Mouse (Mus musculus) 3134 (cell line): Measurements from ENCODE around the gene Gad2.

ENCODE experiments used
- DNase-seq: peaks from one replicate; pipeline ENCODE4 v3.0.0-alpha.2; 2011; ENCODE audit warnings: low spot score; ENCODE audit not compliant: insufficient read length; ENCODE audit errors: extremely low read depth

Gene Gad2

DNA sequence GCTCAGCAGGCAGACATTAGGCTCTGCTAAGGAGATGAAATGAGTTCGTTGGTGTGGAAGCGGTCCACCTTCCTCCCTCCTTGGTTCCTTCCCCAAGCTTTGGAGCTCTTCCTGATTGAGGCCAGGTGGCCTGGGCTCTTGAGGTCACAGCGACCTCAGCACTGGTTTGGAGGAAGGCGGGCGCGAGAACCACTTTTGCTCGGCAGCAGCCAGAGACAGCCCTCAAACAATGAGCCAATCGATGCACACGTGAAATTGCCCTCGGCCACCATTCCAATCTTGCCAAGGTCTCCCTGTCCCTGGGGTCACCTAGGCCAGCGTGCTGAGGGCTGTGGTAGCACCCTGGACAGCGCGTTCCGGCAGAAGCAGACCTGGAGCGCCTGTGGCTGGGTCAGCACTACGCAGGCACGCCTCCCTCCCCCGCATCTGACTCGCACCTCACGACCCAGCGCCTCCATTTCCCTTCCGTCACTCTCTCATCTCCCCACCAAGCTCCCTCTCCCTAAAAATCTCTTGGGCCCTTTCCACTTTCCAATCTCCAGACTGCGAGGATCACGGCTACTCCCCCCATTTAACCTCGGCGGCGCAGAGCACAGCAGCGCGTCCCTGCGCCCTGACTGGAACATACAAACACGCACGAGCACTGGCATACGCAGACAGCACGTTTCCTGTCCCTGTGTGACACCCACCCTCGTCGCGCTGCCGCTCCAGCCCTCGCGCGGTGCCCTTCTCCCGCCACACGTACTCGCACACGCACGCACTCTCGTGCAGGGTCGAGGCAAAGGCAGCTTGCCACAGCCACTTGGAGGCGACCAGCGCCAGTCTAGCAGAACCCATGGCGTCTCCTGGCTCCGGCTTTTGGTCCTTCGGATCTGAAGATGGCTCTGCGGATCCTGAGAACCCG is at the start of gene Gad2:
Gene Gad2 (plus strand): TSS at position 378 of the 904 bp plus-strand sequence.
- no peak for DNase-seq

GRCm38 (mm10) chr2:22587469-22588169 is 34.4 kb upstream of the Gad2 start:
- DNase-seq, result peak; percentile 5

GRCm38 (mm10) chr2:22588170-22588541 is 33.8 kb upstream of the Gad2 start:
- DNase-seq, result peak; percentile 90

- DNase-seq, result peak; percentile 94
Observed at GRCm38 (mm10) chr2:22588673-22589381, 33.2 kb upstream of the Gad2 start.

DNA sequence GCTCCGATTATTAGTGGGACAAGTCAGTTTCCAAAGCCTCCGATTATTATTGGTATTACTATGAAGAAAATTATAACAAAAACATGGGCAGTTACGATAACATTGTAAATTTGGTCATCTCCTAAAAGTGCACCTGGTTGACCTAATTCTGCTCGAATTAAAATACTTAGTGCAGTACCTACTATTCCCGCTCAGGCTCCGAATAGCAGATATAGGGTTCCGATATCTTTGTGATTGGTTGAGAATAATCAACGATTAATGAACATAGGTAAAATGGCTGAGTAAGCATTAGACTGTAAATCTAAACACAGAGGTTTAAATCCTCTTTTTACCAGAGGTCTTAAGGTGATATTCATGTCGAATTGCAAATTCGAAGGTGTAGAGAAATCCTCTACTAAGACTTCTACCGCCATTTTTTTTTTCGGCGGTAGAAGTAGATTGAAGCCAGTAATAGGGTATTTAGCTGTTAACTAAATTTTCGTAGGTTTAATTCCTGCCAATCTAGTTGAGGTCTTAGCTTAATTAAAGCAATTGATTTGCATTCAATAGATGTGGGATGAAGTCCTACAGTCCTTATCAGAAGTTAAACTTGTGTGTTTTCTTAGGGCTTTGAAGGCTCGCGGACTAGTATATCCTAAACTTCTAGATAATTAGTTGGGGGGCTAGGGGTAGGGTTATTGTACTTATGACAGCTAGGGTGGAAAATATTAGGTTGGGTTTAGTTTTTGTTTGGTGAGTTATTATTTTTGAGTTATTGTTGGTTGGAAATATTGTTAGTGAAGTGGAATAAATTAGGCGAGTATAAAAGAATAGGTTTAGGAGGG is 32.4 kb upstream of the Gad2 start:
- peak; percentile 94 for DNase-seq

GRCm38 (mm10) chr2:22590206-22590490 is 31.9 kb upstream of the Gad2 start:
- peak; percentile 83 for DNase-seq

DNA sequence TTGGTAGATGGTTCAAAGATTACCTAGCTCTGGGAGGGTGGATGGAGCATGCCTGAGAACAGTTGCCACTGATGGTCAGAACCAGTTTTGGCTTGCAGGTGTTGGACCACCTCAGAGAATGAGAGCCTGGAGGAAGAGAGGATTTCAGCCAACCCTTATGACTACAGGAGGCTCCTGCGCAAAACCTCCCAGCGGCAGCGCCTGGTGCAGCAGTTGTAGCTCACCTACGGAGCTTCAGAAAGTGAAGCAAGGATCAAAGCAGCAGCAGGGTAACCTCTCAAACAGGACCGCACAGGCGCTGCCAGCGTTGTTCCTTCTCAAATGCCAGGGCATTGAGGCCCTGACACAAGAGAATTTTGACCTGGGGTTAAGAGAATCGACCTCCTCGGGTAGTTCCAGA is 4.1 kb upstream of the Gad2 start:
- no peak for DNase-seq

DNA sequence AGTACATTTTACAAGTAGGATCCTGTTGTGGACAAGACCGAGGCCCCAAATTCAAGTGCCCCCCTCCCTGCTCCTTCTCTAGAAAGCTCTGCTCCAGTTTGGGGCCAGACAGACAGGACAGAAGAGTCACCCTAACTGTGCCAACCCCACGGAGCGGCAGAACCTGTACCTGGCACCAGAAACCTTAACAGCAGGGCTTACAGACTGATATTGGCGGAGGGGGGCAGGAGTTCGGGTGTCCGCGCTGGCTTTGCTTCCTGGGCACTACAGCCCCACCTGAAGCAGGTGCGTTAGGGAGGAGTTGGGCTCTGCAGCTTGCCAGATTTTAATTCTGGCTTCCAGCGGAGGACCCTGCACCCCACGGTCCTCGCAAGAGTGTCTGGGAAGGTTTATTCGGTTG is 2.6 kb upstream of the Gad2 start:
- no peak for DNase-seq

DNA sequence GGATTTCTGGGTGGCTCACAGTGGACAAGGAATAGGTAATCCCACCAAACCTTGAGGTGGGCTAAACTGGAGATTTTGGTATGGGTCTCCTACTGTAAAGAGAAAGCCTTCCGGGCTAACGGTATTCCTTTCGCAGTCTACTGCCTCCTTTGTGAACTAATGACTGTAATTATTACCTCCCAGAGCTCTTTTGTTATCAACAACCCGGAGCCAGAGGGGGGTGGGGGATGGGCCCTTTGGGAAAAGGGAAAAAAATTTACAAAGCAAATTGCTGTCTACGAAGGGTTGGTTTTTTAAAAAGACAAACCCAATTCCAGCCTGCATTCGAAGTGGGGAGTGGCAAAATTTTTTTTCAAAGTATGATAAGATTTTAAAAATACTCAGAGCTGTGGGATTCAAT is 2.0 kb upstream of the Gad2 start:
- DNase-seq, result no peak

- DNase-seq, result no peak
Observed at GRCm38 (mm10) chr2:22620534-22620933, 1.5 kb upstream of the Gad2 start.

DNA sequence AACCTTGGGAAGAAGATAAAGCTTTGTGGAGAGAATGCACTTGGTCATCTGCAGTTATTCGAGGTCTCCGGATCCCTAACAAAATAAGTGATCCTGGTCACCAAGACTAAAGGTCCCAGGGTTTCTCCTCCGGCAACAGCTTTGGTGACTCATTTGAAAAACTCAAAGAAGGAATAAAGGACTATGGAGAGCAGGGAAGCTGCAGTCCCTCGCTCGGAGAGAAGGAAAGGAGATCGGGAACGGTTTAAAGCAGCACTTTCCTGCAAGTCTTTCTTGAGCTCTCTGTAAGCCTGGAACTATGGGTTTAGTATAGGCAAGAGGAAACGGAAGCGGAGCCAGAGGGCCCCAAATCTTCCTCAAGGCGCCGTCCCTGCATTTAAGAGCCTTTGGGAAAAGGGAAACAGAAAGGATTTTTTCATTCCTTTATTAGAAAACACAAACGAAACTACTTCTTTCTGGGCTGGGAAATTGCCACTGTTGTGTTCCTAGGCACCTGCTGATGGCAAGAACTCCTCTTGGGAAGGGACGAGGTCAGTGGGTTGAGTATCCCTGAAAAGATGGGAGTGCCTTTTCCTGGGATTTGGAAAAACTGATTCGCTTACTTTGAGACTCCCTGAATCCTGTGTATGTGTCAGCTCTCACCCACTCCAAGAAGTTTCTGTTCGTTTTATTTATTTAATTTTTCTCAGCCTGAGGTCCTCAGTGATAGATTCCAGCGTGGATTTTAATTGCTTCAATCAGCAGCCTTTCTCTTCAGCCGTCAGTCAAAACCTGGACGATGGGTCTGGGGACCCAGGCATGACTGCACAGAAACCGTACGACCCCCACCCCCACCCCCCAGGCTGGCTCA is 802 bp upstream of the Gad2 start:
- no peak for DNase-seq

DNA sequence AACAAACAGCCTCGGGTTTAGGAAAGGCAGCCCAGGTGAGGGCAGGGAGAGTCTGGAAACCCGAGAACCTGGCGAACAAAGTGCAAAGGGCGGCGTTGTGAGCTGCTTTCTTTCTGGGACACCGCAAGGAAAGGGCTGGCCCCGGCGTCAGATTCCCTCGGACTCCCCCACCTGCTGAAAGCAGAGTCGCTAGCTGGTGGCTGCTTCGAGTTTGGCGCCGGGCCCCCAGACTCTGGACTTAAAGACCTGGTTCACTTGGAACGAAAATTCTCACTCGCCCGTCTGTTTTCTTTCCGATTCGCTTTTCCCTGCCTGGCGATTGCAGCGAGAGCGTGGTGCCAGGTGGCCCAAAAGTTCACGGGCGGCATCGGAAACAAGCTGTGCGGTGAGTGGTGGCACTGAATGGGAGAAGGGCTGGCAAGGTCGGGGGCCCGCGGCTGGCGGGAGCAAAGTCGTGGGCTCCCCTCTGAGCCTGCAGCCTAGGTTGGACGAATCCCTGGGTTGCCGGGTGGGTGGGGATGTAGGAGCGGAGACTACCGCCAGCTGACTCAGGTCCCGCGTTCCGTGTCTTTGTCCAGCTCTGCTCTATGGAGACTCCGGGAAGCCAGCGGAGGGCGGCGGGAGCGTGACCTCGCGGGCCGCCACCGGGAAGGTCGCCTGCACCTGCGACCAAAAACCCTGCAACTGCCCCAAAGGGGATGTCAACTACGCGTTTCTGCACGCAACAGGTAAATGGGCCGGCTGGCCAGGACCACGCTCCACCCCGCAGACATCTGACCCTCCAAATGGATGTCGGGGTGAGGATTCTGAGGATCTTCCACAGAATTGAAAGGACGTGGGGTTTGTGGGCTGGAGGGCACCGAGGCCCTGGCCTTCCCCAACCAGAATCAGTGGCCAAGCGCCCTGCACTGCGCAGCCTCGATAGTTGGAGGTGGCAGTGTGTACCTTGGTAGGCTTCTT is 1.4 kb downstream of the Gad2 start:
- no peak for DNase-seq

GRCm38 (mm10) chr2:22624188-22624975 is 2.4 kb downstream of the Gad2 start:
- DNase-seq, result no peak

- no peak for DNase-seq
Observed at GRCm38 (mm10) chr2:22625096-22625960, 3.3 kb downstream of the Gad2 start.

- no peak for DNase-seq
Observed at GRCm38 (mm10) chr2:22627147-22627666, 5.2 kb downstream of the Gad2 start.

GRCm38 (mm10) chr2:22627819-22628432 is 5.9 kb downstream of the Gad2 start:
- DNase-seq, result no peak
